Mouse (Mus musculus) kidney, postnatal 0 days (tissue): ENCODE results near the gene Slc47a1. TPM values are rescaled to one million over a fixed set of nuclear protein-coding genes. Genes with fewer than 3 reads are reported as not detected.

ENCODE experiments used
- ATAC-seq: fragments of 200-750 bp; cut with Nextera tagmentation; replicated peaks from 2 replicates; pipeline ENCODE4 v1.8.0; 2017; ENCODE audit warnings: low read depth, moderate number of reproducible peaks, moderate TSS enrichment, moderate library complexity; ENCODE audit not compliant: low FRiP score
- DNase-seq: peaks from one replicate; pipeline ENCODE4 v3.0.0-alpha.2; 2016; ENCODE audit warnings: low spot score
- H3K27ac ChIP-seq: fragments of 300-500 bp; sonication (generic); 2 replicates; pipeline ENCODE4 v1.5.1; 2014; ENCODE audit warnings: mild to moderate bottlenecking
- H3K27me3 ChIP-seq: fragments of 300-500 bp; sonication (generic); 2 replicates; pipeline ENCODE4 v1.6.1; 2014; ENCODE audit warnings: low read length, mixed read lengths; ENCODE audit not compliant: insufficient read depth
- H3K36me3 ChIP-seq: fragments of 300-500 bp; sonication (generic); 2 replicates; pipeline ENCODE4 v1.6.1; 2014; ENCODE audit warnings: low read length, mixed read lengths; ENCODE audit not compliant: insufficient read depth
- H3K4me1 ChIP-seq: fragments of 300-500 bp; sonication (generic); replicated peaks from 2 replicates; pipeline ENCODE4 v1.6.1; 2014; ENCODE audit warnings: antibody characterized with exemption, low read length, mixed read lengths; ENCODE audit not compliant: insufficient read depth
- H3K4me2 ChIP-seq: fragments of 300-500 bp; sonication (generic); 2 replicates; pipeline ENCODE4 v1.6.1; 2014; ENCODE audit warnings: mild to moderate bottlenecking, low read length, moderate library complexity, mixed read lengths
- H3K4me3 ChIP-seq: fragments of 300-500 bp; sonication (generic); replicated peaks from 2 replicates; pipeline ENCODE4 v1.5.1; 2014; ENCODE audit warnings: low read depth, low read length
- H3K9ac ChIP-seq: fragments of 300-500 bp; sonication (generic); 2 replicates; pipeline ENCODE4 v1.6.1; 2014; ENCODE audit warnings: low read depth, low read length
- H3K9me3 ChIP-seq: fragments of 300-500 bp; sonication (generic); replicated peaks from 2 replicates; pipeline ENCODE4 v1.6.1; 2016; ENCODE audit warnings: low read length, inconsistent platforms, mixed read lengths
- CTCF ChIP-seq: IDR thresholded peaks from 2 replicates; pipeline ENCODE4 v1.5.1; 2016; ENCODE audit warnings: antibody characterized with exemption, low read depth, mild to moderate bottlenecking, moderate library complexity
- WGBS: fragments of 180-500 bp; shearing (Covaris S2); extraction: QIAGEN DNeasy Blood & Tissue Kit; methylation state at CpG from one replicate; pipeline ENCODE4 v1.1.7; 2014; 5-methylcytosine and 5-hydroxymethylcytosine counted together
- polyA plus RNA-seq: library from polyadenylated mRNA; unstranded; fragments of >200 nt; fragmentation: Nextera tagmentation; extraction: Ambion mirVana; gene quantifications from 2 replicates; pipeline ENCODE4 v1.2.1, GENCODE M21; 2015

Slc47a1 gene
- polyA plus RNA-seq, 1 experiment from 2014 or later = 45.7 TPM

DNA sequence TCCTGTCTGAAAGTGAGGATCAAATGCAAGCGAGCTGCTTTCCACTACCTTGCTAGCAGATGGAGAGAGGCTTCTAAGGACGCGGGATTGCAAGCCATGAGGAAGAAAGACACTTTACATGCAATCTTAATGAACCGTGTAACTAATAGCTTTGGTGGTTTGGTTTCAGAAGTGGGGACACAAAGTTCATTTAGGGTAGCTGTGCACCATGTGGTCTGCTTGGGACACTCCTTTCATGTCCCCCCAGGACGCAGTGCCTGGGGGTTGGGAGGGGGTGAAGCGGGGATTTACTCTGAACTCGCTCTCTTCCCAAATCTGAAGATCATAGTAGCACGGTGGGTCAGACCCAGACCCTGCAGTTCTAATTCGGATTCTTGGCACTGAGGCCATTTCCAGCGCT lies 36.2 kb downstream of the Slc47a1 start:
- Histone ChIP-seq H3K9me3 (no peaks in the 10 kb centered on the region), H3K36me3 (no peaks in the 10 kb centered on the region), H3K4me3 (peak overlapping the region; percentile 31), H3K4me2 (peak overlapping the region; percentile 68), H3K27ac (no peak overlapping the region), H3K9ac (no peak overlapping the region), H3K27me3 (0 out of 2 replicates have a peak, but pooled peaks cover 6% of the 10 kb centered on the region), H3K4me1 (peaks cover 11% of the 10 kb centered on the region; the same call in 1 of the 2 replicates)
- 8% methylated on average over 10 of the region's 10 CpGs for WGBS
- ATAC-seq (no peak), DNase-seq (no peak)
- no peak for TF ChIP-seq CTCF

DNA sequence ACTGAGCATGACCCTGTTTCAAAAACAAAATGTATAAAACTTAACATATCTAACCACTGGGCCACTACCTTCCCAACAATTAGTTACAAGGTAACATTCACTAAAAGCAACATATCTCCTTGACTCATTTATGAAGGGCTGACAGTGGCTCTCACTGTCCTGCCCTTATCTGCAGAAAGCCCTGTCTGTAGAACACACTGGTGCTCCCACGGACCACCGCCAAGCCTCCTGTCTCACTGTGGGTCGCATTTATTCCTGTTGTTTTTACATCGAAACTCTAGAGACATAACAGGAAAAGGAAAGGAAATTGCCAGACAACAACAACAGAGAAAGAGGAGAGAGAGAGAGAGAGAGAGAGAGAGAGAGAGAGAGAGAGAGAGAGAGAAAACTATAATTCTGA lies 36.9 kb downstream of the Slc47a1 start:
- no peak for TF ChIP-seq CTCF
- 65% methylated on average over 4 of the region's 4 CpGs for WGBS
- Histone ChIP-seq H3K9ac (no peak overlapping the region), H3K4me2 (no peak overlapping the region), H3K27me3 (0 out of 2 replicates have a peak, but pooled peaks cover 6% of the 10 kb centered on the region), H3K36me3 (no peaks in the 10 kb centered on the region), H3K27ac (no peak overlapping the region), H3K4me3 (no peak overlapping the region), H3K9me3 (no peaks in the 10 kb centered on the region), H3K4me1 (peaks cover 11% of the 10 kb centered on the region; the same call in 1 of the 2 replicates)
- DNase-seq (no peak), ATAC-seq (no peak)

DNA sequence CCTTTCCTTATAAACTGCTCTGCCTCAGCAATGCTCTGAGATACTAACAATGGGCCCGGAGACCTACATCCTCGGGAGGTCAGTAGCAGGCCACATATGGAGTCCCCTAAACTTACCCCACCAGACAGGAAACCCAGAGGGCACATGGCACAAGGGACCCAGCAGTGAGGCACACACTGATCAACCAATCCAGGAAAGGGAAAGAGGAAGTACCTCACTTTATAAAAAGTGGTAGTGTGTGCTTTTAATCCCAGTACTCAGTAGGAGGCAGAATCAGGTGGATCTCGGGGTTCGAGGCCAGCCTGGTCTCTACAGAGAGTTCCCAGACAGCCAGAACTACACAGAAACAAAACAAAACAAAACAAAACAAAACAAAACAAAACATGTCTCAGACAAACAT lies 37.8 kb downstream of the Slc47a1 start:
- no peak overlapping the region for H3K4me3 ChIP-seq
- ATAC-seq (no peak), DNase-seq (no peak)
- H3K27ac ChIP-seq = no peak overlapping the region
- peaks cover 11% of the 10 kb centered on the region; the same call in 1 of the 2 replicates for H3K4me1 ChIP-seq
- no peak overlapping the region for H3K9ac ChIP-seq
- TF ChIP-seq CTCF = no peak
- H3K4me2 ChIP-seq = no peak overlapping the region
- H3K27me3 ChIP-seq = 0 out of 2 replicates have a peak, but pooled peaks cover 6% of the 10 kb centered on the region
- H3K9me3 ChIP-seq = no peaks in the 10 kb centered on the region
- WGBS = 85% methylated on average over 4 of the region's 4 CpGs
- H3K36me3 ChIP-seq = no peaks in the 10 kb centered on the region

DNA sequence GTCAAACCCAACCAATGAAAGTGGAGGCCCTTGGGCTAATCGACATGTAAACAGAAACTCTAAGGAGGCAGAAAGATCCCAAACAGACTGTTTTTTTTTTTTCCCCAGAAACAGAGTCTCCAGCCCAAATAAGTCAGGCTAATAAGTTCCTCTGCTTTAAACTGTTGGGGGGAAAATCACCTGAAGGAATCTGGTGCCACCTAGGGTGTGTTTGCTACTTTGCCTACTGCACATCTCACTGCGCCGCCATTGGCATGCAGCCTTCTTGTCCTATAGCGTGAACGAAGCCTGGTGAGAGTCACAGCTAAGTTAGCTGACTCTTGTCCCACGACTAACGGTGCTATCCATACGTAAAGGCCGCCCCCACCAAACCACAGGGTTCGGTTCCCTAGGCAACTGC lies 40.6 kb downstream of the Slc47a1 start:
- Histone ChIP-seq H3K4me3 (no peak overlapping the region), H3K9ac (no peak overlapping the region), H3K36me3 (no peaks in the 10 kb centered on the region), H3K4me2 (no peak overlapping the region), H3K4me1 (peaks cover 8% of the 10 kb centered on the region; the same call in 1 of the 2 replicates), H3K9me3 (no peaks in the 10 kb centered on the region), H3K27me3 (0 out of 2 replicates have a peak, but pooled peaks cover 6% of the 10 kb centered on the region), H3K27ac (no peak overlapping the region)
- TF ChIP-seq CTCF = peak; percentile 65
- no peak for DNase-seq
- 71% methylated on average over 10 of the region's 10 CpGs for WGBS
- no peak for ATAC-seq

DNA sequence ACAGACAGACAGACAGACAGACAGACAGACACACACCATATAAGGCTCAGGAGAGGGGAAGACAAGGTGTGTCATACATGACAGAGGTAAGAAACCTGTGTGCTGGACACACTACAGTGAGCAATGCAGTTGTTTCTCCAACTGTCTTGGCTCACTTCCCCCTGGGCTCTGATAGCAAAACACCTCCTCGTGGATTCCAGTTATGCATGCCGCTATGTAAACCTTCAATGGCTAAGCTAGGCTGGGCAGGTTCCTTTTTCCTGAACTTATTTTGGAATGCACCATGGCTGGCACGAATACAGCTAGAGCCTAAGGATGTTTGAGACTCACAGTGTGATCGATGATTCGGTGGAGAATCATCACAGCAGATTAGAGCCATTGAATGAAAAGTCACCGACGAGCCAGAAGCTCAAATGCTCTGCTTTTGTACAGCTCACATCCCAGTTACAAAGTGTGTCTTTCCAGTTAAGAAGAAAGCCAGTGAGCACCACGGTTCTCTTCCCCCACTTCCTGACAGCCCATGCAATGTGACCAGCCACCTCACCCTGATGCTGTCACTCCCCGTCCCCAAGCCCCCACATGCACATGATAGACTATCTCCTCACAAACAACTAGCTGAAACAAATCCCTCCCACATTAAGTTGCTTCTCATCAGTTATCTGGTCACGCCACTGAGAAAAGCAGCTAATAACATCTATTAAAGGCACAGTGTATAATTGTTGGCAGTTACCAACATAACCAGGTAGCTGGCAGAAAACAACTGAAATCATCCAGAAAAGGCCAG lies 57.0 kb downstream of the Slc47a1 start:
- no peak overlapping the region for H3K4me2 ChIP-seq
- no peaks in the 10 kb centered on the region for H3K9me3 ChIP-seq
- DNase-seq = no peak
- no peaks in the 10 kb centered on the region for H3K36me3 ChIP-seq
- no peaks in the 10 kb centered on the region for H3K4me1 ChIP-seq
- H3K9ac ChIP-seq = no peak overlapping the region
- H3K27ac ChIP-seq = no peak overlapping the region
- no peak for TF ChIP-seq CTCF
- 55% methylated on average over 10 of the region's 10 CpGs for WGBS
- no peaks in the 10 kb centered on the region for H3K27me3 ChIP-seq
- H3K4me3 ChIP-seq = no peak overlapping the region
- ATAC-seq = no peak

DNA sequence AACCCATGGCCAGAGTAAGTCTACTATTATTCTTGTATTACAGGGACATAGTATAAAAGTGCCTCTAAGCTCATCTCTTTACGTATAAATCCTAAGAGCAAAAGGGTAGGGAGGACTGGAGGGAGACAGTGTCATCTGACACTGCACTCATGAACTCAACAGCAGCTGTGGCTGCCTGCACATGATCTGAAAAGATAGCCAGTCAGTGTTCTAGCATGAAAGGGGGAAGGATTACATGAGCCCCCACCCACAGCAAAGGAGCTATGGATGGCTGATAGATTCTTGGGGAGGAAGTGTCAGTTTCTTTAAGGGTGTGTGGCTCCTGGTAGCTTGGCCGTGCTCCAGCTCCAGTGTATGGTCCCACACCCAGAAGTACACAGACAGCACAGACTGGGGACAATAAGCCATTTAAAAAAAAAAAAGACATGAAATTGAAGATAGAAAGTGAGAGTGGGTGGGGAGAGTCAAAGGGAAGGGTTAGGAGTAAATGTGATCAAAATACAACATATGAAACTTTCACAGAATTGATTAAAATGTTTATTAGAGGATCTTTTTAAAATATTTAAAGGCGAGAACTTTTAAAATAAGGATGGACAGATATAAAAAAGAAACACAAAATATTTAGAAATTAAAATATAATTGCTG lies 58.1 kb downstream of the Slc47a1 start:
- H3K9ac ChIP-seq = no peak overlapping the region
- no peaks in the 10 kb centered on the region for H3K27me3 ChIP-seq
- H3K9me3 ChIP-seq = no peaks in the 10 kb centered on the region
- H3K4me3 ChIP-seq = no peak overlapping the region
- TF ChIP-seq CTCF = no peak
- WGBS = 46% methylated on average over 3 of the region's 3 CpGs
- DNase-seq (peak; percentile 65), ATAC-seq (no peak)
- no peaks in the 10 kb centered on the region for H3K4me1 ChIP-seq
- H3K4me2 ChIP-seq = no peak overlapping the region
- no peaks in the 10 kb centered on the region for H3K36me3 ChIP-seq
- no peak overlapping the region for H3K27ac ChIP-seq
